Mouse (Mus musculus): ENCODE measurements around the gene Zfp943.

Zfp943 gene

DNA sequence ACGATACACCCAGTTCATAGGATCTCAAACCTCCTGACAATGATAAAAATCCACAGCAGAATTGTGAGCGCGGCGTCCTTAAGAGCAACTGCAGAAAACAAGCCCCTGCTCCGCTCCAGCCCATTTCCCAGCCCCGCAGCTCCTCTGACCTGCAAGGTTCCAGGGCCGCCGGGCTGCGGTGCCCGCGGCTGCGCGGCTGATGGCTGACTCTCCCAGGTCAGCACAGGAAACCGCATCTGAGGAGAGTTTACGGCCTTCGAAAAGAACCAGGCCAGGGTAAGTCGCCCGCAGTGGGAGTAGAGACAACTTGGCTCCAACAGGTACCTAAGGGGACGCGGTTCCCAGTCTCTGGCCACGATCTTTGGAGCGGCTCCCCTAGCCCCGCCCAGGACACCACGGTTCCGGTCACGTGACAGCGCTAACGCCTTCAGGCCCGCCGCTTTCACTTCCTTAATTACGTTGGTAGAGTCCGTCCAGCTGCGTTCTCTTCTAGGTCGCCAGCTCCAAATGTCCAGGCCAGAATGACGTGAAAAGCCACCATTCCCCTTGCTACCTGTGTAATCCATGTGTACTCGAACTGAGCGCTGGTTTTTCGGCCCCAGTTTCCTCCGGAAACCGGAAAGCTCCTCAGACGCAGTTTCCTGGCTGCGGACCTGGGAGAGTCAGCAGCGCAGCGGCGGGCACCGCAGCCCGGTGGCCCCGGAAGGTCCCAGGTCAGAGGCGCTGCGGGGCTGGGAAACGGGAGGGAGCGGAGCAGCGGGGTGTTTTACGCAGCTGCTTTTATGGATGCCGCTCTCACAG lies at the start of gene Zfp943, which contains the start of gene Zfp942:
TSS of gene Zfp943 (plus strand) at position 446 of the 801 bp plus-strand sequence.
TSS of gene Zfp942 (minus strand) at position 358 of the 801 bp plus-strand sequence.
- DNase-seq, result peak; percentile 76 to 86

DNA sequence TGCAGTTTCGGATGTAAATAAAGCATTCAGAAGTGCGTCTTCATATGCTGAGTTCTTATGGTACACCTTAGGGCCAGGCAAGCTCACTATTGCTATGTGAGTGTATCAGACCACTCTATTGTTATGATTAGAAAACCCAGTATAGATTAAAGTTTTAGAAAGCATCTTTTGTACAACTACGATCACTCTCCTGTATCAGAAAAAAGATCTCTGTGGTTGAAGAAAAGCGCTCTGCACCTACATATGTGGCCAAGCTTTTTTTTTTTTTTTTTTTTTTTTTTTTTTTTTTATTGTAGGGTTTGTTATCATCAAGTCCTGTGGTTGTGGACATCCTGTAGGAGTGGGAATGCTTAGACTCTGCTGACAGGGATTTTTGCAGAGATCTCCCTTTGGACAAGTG lies 950 bp downstream of the Zfp943 start:
- no peak for DNase-seq

DNA sequence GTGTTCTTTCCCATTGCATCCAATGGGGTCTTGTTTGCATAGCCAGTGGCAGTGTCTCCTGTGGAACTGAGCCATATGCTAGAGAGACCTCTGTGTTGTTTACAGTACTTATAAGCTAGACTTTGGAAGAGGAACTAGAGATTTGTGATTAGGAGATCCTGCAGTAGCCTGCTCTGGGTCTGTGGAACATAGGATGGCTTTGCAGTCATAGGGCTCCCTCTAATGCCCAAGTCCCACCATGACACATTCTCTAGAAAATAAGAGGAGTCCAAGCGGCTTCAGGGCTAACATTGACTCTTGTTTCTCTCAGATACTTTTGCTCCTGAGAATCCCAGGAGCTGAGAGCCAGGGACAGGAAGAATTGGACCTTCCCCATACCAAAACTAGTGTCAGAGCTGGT lies 73.2 kb downstream of the Zfp943 start:
- DNase-seq, result peak; percentile 20 to 46

DNA sequence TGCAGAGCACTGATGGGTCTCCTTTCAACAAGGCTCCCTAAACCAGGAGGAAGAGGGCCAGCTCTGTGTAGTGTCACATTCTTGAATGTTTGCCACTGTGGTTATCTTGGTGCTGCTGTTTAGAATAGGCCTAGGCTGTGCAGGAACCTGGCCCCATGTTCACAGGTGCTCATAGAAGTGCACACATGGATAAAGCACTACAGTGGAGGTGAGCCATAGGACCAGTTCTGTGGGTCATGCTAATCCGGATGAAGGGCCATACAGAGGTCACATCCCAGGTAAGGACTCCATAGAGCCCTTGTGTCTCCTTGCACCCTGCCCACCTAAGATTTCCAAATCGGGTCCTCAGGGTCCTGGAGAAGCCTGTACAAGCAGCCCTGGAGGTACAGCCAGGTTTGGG lies 87.1 kb downstream of the Zfp943 start:
- DNase-seq, result no peak

DNA sequence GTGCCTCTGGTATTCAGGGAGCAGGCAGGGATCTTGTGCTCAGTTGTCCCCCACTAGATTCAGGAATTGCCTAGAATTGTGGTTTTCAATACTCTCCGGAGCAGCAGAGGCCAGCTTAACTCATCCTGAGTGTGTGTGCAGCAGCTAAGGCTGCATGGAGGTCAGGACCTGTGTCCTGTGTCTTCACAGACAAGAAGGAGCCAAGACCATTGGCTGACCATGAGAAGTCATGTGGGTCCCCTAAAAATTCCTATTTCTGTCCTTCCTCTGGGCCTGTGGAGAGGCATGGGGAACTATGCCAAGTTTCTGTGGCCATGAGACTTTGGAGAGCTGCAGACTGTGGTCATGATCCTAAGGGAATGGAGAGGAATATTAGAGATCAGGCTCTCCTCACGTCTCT lies 90.9 kb downstream of the Zfp943 start:
- DNase-seq, result no peak

DNA sequence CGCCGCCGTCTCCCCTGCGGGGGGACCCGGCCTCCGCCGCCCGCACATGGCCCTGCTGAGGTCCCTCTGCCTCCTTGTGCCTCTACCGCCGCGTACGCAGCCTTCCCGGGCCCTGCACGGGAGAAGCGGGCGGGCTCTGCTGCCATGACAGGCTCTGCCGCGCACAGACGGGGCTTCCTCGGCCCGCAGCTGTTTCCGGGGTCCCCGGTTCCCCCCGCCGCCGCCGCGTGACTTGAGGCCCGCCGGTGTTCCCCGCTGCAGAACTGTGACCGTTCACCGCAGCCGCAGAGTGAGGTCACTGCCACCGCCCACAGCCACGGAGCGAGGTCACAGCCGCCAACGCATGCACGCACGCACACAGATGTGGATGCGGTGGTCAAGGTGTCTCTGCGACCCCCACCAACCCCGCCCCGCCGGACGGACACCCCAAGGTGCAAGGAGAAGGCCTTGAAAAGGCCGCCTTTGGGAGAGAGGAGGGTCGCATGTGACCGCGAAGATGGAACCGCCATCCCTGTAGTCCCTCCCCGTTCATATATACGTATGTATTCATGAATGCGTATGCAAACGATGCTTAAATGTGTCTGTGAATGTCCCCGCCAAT lies 118.8 kb downstream of the Zfp943 start:
- peak; percentile 57 to 65 for DNase-seq

DNA sequence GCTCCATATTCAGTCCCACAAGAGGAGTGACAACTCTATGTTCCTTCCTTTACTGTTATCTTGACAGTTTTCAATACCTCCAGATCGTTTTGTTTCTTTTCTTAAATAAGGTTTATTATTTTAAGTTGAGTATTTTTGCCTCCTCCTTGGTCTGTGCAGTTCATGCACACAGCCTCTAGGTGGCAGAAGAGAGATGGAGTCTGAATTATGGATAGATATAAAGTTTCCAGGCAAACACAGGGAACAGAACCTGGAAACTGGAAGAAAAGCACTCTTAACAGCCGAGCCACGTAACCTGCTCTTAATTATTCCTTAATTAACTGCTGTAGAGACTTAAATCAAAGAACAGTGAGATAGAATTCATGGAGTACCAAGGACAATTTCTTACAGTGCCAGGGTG lies 120.9 kb downstream of the Zfp943 start:
- peak; percentile 32 to 44 for DNase-seq

DNA sequence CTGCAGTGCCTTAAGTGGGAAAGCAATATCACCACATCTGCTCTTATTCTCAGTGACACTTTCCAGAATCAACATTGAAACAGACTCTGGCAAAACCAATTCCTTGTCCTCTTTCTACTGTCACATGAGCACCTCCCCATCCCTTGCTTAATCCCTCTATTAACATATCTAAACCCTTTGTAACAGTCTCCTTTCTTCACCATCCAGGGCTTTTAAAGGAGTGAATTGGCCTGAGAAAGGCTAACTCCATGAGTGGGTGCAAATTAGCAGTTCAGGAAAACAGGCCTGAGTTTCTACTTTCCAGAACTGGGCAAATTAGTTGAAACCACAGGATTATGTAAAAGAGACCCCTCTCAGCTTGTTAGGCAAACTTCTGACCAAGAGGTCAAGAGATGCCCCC lies 156.4 kb downstream of the Zfp943 start:
- no peak for DNase-seq

Data from kidney, postnatal 4 days (tissue).